Mouse (Mus musculus) megakaryocyte, adult 5-6 weeks (primary cell): ENCODE results near the gene Gm28048. TPM values are rescaled to one million over a fixed set of nuclear protein-coding genes. Genes with fewer than 3 reads are reported as not detected.
A peak's percentile ranks its signal among the peaks of the same experiment; 100 is the strongest.

Experiments
- ATAC-seq: 2 replicates; pipeline ENCODE4 v1.8.0; 2016; ENCODE audit warnings: mild to moderate bottlenecking, inconsistent platforms; ENCODE audit not compliant: poor library complexity, severe bottlenecking
- total RNA-seq, 2 experiments: library from RNA; stranded (forward) in 1 of 2; stranded (reverse) in 1 of 2; fragments of 153-499, 151-499 nt in 1 of 2; fragments of 221-1000, 200-1000 nt in 1 of 2; gene quantifications; 2 replicates each; pipeline versions ENCODE4 v1.2.3 to v1.2.4; 2015 to 2017

Gene Gm28048
- total RNA-seq, 2 experiments from 2014 or later: 31.5 to 62.6 TPM

DNA sequence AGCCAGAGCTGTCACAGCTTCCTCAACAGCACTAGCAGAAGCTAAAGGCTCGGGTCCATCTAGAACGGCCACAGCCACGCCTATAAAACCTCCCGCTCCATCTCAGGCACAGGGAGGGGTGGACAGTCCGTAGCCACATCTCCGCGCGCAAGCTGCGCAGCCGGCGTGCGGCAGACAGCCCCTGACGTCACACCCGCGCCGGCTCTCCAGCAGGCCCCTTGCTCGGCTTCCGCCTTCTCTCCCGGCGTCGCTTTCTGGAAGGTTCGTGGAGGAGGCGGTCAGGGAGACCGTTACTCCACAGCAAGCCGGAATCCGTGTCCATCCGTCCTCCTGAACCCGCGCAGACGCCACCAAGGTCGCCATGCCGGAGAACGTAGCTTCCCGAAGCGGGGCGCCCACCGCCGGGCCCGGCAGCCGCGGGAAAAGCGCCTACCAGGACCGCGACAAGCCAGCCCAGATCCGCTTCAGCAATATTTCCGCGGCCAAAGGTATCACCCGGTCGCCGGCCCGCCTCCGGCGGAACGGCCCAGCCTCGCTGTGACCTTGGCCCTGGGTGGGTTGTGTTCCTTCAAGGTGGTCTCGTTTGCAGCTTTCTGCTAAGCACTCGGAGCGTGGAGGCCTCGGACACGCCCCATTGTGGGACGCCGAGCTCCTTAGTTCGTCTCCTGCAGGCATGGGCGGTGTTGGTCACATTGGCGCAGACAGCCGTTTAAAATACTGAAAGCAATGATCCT is 8.7 kb upstream of the Gm28048 start, which contains the start of gene Cct4:
Gene Cct4 (plus strand): TSS at position 127 of the 734 bp plus-strand sequence.
- ATAC-seq: peak; percentile 96

DNA sequence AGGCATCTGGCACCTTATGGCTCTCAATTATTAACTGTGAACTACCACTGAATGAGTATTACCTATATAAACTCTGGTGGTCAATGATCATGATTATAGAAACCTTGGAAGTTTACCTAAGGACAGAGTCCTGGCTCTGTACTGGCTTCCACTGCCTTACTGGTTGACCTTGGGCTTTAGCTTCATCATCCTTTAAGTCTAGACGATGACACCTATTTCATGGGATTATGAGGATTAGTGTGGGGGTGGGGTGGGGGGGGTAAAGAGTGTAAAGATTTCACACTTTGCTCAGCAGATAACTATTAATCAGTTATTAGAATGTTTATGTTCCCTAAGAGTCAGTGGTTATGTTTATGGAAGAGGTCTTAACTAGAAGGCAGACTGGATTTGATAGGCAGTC is 7.9 kb upstream of the Gm28048 start:
- no peak for ATAC-seq

- ATAC-seq: peak; percentile 46
Observed at GRCm38 (mm10) chr11:22987357-22987756, 5.5 kb upstream of the Gm28048 start.

DNA sequence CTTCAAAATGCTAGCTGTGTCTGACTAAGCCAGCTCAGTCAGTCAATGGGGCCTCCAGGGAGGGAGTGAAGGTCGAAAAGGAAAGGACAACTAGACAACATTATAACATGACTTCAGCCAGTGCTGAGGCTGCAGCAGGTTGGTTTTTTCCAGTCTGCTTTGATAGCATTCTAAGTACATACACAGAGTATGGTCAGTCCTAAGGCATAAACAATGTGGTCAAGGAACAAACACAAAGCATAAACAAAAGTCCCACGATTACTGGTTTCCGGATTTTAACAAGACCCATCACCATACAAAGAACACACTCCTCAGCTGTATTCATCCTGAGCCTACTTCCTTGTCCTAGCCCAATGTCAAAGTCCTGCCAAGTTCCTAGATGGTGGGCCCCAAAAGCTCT is 3.6 kb upstream of the Gm28048 start:
- no peak for ATAC-seq

- no peak for ATAC-seq
Observed at GRCm38 (mm10) chr11:22982846-22983245, 956 bp upstream of the Gm28048 start.

GRCm38 (mm10) chr11:22981543-22981950 is 343 bp downstream of the Gm28048 start:
- ATAC-seq: peak; percentile 10; the same call in 1 of the 2 replicates

- no peak for ATAC-seq
Observed at GRCm38 (mm10) chr11:22981041-22981440, 849 bp downstream of the Gm28048 start.

GRCm38 (mm10) chr11:22979221-22979620 is 2.7 kb downstream of the Gm28048 start:
- peak; percentile 11; the same call in 1 of the 2 replicates for ATAC-seq

DNA sequence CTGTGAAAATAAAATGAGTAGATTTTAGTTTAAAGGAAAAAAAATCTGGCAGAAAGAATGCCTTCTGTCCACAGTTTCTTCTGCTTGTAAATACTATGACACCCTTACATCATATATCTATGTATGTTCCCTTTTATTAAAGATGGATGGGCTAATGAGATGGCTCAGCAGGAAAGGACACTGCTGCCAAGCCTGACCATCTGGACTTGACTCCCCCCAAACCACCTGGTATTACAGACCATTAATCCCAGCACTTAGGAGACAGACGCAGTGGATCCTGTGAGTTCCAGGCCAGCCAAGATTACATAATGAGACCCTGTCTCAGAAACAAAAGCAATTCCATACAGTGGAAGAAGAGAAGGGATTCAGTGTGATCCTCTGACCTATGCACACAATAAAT is 3.2 kb downstream of the Gm28048 start:
- ATAC-seq: no peak

DNA sequence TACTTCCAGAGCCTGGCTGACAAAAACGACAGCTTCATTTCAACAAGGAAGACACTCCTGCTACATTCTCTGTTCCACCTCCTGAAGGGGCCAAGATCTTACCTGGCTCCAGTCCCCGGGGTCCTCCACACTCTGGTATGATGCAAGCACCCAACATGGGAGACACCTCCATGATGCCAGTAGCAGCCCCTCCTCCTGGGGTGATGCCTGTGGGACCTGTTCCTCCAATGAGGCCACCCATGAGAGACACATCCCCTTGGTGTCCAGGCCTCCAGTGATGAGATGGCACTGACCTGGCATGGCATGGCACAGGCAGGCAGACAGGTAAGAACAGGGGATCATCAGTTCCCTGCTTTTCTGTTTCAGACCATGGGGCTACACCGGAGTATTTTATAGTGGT is 3.7 kb downstream of the Gm28048 start:
- no peak for ATAC-seq

DNA sequence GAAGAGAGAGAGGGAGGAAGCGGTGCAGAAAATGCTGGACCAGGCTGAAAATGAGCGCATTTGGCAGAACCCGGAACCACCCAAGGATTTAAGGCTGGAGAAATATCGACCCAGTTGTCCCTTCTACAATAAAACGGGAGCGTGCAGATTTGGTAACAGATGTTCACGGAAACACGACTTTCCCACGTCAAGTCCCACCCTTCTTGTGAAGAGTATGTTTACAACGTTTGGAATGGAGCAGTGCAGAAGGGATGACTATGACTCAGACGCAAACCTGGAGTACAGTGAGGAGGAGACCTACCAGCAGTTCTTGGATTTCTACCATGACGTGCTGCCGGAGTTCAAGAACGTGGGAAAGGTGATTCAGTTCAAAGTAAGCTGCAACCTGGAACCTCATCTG is 8.3 kb downstream of the Gm28048 start:
- no peak for ATAC-seq

GRCm38 (mm10) chr11:22972746-22973526 is 9.0 kb downstream of the Gm28048 start:
- peak; percentile 71 for ATAC-seq

DNA sequence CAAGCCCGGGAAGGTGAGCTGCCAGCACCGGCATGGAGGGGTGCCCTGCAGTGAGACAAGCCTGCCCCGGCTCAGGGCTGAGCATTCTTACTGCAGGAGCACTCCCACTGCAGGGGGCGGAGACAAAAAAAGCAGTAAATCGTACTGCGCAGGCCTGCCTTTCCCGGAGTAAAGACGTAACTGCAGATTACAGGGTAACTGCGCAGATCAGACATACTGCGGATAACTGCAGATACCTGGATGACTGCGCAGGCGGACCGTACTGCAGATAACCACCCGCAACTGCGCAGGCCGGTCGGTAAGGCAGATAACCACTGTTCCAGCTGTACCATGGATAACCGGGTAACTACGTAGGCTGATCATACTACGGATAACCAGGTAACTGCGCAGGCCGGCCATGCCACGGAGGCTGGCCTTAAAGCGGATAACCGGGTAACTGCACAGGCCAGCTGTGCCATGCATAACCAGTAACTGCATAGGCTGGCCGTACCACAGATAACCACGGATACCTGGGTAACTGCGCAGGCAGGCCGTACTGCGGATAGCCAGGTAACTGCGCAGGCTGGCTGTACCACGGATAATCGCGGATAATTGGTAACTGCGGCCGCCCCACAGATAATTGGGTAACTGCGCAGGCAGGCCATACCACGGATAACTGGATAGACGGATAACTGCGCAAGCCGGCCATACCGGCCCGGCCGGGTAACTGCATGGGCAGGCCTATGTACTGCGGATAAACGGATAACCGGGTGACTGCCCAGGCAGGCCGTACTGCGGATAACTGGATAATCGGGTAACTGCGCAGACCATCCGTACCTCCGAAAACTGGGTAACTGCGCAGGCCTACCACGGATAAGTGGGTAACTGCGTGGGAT is 9.8 kb downstream of the Gm28048 start, which contains the start of gene Zrsr1:
Gene Zrsr1 (plus strand): TSS at position 171 of the 875 bp plus-strand sequence.
- ATAC-seq: peak; percentile 56

DNA sequence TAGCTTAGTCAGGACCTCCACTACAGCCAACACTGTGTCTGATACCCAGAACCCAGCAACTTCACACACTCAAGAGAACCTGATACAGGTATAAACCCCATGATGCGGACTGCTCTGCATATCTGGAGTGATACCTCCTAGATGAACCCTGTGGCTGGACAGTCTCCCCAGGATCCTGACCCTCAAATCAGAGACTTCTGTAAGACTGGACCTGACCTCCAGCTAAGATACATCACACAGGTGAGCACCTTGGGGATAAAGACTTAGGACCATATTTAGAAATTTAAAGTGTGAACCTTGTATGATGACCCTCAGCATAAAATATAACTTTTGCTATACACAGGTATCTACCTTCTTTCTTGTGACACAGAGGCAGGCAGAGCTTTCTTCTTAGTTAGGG is 11.3 kb downstream of the Gm28048 start:
- no peak for ATAC-seq

GRCm38 (mm10) chr11:22969486-22969885 is 12.4 kb downstream of the Gm28048 start:
- peak; percentile 46 for ATAC-seq

- ATAC-seq: no peak
Observed at GRCm38 (mm10) chr11:22965503-22965902, 16.4 kb downstream of the Gm28048 start.

DNA sequence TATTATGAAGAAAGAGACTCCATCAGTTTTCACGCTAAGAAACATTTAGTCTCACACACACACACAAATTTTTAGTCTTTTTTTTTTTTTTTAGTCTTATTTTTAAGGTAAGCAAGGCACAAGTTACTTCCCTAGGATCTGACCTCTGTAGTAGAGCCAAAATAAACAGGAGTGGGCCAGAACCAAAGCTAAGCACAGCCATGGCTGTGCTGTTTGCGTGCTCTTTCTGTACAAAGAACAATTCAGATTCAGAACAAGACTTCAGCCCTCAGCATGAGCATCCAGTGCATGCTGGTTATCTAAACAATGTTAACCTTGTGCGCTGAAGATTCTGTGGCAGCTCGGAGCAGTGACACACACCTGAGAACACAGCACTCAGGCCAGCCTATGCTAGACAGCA is 17.5 kb downstream of the Gm28048 start:
- ATAC-seq: no peak

GRCm38 (mm10) chr11:22962101-22962500 is 19.8 kb downstream of the Gm28048 start:
- no peak for ATAC-seq

DNA sequence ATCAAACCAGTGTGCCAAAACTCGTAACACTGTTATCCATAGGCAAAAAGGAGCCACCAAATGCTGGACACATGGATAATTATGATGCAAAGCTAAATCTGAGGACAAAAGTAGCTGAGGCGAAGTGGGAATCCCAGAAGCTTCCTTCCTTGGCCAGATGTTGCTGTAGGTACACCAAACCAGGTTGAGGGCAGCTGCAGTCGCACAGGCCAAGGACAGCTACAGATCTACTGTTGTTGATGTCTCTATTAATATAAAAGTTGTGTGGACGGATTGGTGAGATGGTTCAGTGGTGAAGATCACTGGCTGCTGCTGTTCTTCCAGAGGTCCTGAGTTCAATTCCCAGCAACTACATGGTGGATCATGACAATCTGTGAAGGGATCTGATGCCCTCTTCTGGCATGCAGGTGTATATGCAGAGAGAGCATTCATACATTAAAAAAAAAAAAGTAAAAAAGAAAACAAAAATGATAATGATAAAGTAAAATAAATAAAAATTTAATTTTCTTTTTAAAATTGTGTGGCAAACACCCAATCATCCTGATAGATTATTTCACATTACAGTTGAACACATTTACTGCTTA is 24.0 kb downstream of the Gm28048 start:
- ATAC-seq: no peak

- ATAC-seq: peak; percentile 94
Observed at GRCm38 (mm10) chr11:22956830-22957229, 25.1 kb downstream of the Gm28048 start.

DNA sequence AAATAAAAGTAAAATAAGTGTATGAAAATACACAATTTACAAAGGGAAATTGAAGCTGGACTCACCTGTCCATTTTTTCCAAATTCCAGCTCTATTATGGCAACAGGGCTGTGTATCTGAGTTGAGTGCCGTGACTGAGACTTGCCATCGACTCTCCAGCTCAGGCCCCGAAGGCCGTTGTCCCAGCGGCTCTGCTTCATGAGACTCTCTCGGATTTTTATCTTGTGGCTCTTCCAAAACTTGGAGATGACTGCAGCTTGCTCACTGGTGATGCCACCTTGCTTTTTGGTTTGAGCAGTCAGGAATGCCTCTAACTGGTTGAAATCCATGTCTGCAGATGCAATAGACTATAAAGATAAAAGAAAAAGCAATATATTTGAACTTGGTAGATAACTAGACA is 25.5 kb downstream of the Gm28048 start:
- no peak for ATAC-seq
